Mouse (Mus musculus): ENCODE results near the gene Aldh16a1. TPM values are rescaled to one million over a fixed set of nuclear protein-coding genes. Genes with fewer than 3 reads are reported as not detected.
A peak's percentile ranks its signal among the peaks of the same experiment; 100 is the strongest.

Aldh16a1 gene
- polyA plus RNA-seq, 2 experiments: 17.9 to 23.1 TPM

DNA sequence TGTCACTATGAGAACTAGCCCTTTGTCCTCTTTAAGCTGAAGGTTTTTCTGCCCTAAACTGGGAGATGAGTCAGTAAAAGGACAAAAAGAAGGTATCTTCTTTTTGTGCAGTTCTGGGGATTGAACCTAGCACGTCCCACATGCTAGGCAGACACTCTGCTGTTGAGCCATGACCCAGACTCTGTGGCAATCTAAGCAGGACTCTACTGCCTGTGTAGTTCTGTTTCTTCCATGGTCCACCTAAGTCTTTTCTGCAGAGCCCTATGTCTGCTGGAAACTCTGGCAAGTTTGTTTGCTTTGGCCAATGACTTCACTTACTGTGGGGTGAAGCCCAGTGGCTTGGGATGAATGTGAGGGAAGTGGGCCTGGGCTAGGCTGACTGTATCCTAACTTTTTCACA, 16.0 kb downstream of the Aldh16a1 start:
- ATAC-seq (ENCODE audit: insufficient read depth): no peak
- WGBS (ENCODE audit: insufficient replicate concordance): 48% methylated on average over 1 of the region's 1 CpGs
- Histone ChIP-seq H3K9ac (replicated peaks) (no peak overlapping the region), H3K4me2 (ENCODE audit: low read depth) (no peak overlapping the region), H3K4me3 (ENCODE audit: insufficient read depth in 1 of 2, low read depth in 2 of 2, low read length in 2 of 2) (no peak overlapping the region), H3K27me3 (ENCODE audit: control insufficient read depth, insufficient read depth, low read length) (no peaks in the 10 kb centered on the region), H3K4me1 (replicated peaks; ENCODE audit: control insufficient read depth in 2 of 2, insufficient read depth in 2 of 2, low read length in 1 of 2) (peaks cover 20 to 42% of the 10 kb centered on the region in 2 experiments), H3K36me3 (replicated peaks; ENCODE audit: control insufficient read depth, insufficient read depth, low read depth) (no peaks in the 10 kb centered on the region), H3K9me3 (ENCODE audit: control insufficient read depth, low read length) (no peaks in the 10 kb centered on the region), H3K27ac (no peak overlapping the region)
- no peak for TF ChIP-seq EP300 (IDR thresholded peaks at IDR 0.05; ENCODE audit: low read depth)
- TF ChIP-seq CTCF (IDR thresholded peaks at IDR 0.05; ENCODE audit: low read depth): no peak
- DNase-seq (ENCODE audit: low read depth in 3 of 3, low spot score in 3 of 3): no peak

DNA sequence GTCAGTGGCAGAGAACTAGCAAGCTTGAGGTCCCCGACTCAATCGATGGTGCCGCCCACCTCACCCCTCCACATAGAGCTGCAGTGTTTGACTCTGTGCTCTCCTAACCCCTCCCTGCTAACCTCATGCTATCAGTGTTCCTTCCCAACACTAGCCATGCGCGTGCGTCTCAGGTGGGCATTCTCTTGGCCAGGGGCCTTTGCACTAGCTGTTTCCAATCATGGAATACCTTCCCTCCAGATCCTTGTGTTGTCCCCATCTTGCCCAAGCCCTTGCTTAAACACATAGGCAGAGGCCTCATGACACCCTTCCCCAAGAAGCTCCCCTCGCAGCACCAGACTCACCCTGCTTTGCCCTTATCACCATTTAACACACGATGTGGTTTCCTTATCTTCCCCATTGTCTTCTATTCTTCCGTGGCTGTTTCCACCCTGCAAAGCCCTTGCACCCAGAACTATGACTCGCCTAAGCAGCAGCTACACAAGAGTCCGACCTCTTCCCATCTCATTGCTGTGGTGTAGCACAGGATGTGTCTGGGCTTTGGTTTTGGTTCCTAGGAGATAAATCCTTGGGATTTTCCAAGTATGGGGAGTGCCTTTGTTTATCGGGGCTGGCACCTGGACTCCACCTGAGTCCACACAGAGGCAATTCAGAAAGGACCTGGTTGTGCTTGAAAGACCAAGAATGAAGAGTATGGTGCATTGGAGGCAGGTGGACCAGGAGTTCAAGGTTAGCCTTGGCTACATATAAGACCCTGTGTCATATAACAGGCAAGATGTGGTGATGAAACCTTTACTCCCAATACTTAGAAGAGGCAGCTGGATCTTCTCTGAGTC, 17.0 kb downstream of the Aldh16a1 start:
- H3K4me2 ChIP-seq (ENCODE audit: low read depth): peak overlapping the region; percentile 67
- peak; percentile 69 to 71 (median 71) for DNase-seq (ENCODE audit: low read depth in 3 of 3, low spot score in 3 of 3)
- no peaks in the 10 kb centered on the region for H3K36me3 ChIP-seq (replicated peaks; ENCODE audit: control insufficient read depth, insufficient read depth, low read depth)
- H3K9ac ChIP-seq (replicated peaks): no peak overlapping the region
- peaks cover 20 to 42% of the 10 kb centered on the region in 2 experiments for H3K4me1 ChIP-seq (replicated peaks; ENCODE audit: control insufficient read depth in 2 of 2, insufficient read depth in 2 of 2, low read length in 1 of 2)
- no peak overlapping the region for H3K4me3 ChIP-seq (ENCODE audit: insufficient read depth in 1 of 2, low read depth in 2 of 2, low read length in 2 of 2)
- WGBS (ENCODE audit: insufficient replicate concordance): 8% methylated on average over 12 of the region's 12 CpGs
- ATAC-seq (ENCODE audit: insufficient read depth): peak; percentile 73
- H3K27ac ChIP-seq: peak overlapping the region; percentile 46
- no peaks in the 10 kb centered on the region for H3K27me3 ChIP-seq (ENCODE audit: control insufficient read depth, insufficient read depth, low read length)
- H3K9me3 ChIP-seq (ENCODE audit: control insufficient read depth, low read length): no peaks in the 10 kb centered on the region
- TF ChIP-seq CTCF (IDR thresholded peaks at IDR 0.05; ENCODE audit: low read depth): no peak
- peak; percentile 80 for TF ChIP-seq EP300 (IDR thresholded peaks at IDR 0.05; ENCODE audit: low read depth)

DNA sequence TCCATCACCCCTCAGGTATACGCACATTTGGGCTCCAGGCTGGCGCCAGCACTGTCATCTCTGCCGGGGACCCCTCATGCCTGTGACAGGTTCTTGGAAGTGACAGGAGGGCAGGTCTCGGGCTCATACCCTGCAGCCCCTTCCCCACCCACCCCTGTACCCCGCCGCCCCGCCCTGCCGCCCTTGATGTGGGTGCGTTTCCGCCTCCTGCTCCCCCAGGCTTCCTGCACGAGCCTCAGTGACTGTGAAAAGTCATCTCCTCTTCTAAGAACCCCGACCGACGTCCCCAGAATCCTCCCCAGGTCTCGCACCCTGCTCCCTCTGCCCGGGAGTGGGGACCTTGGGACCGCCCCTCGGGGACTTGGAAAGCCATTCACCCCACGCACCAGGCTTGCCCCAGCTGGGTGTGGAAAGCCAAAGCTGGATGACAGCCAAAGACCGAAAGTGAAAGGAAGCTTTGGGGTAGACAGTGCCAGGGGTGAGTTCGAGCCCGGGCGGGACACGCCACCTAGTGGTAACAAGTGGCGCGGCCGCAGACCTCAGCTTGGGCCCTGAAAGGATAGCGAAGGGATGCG, 18.3 kb downstream of the Aldh16a1 start, which contains the start of the genes Gm45713 and Flt3l:
Gene Gm45713 (minus strand): TSS at position 239 of the 575 bp plus-strand sequence.
Gene Flt3l (minus strand): TSS at position 440 of the 575 bp plus-strand sequence.
- peak; percentile 70 for ATAC-seq (ENCODE audit: insufficient read depth)
- Histone ChIP-seq H3K27me3 (ENCODE audit: control insufficient read depth, insufficient read depth, low read length) (no peaks in the 10 kb centered on the region), H3K27ac (peak within 1 kb of the TSS; percentile 51), H3K9ac (replicated peaks) (peak within 1 kb of the TSS; percentile 70), H3K4me1 (replicated peaks; ENCODE audit: control insufficient read depth in 2 of 2, insufficient read depth in 2 of 2, low read length in 1 of 2) (peaks cover 20 to 42% of the 10 kb centered on the region in 2 experiments), H3K36me3 (replicated peaks; ENCODE audit: control insufficient read depth, insufficient read depth, low read depth) (no peaks in the 10 kb centered on the region), H3K4me2 (ENCODE audit: low read depth) (peak within 1 kb of the TSS; percentile 67), H3K9me3 (ENCODE audit: control insufficient read depth, low read length) (no peaks in the 10 kb centered on the region), H3K4me3 (ENCODE audit: insufficient read depth in 1 of 2, low read depth in 2 of 2, low read length in 2 of 2) (peak within 1 kb of the TSS; percentile 74 to 79)
- WGBS (ENCODE audit: insufficient replicate concordance): under 1% methylated on average over 29 of the region's 29 CpGs
- TF ChIP-seq CTCF (IDR thresholded peaks at IDR 0.05; ENCODE audit: low read depth): peak; percentile 100
- no peak for TF ChIP-seq EP300 (IDR thresholded peaks at IDR 0.05; ENCODE audit: low read depth)
- peak; percentile 78 to 84 (median 79) for DNase-seq (ENCODE audit: low read depth in 3 of 3, low spot score in 3 of 3)

DNA sequence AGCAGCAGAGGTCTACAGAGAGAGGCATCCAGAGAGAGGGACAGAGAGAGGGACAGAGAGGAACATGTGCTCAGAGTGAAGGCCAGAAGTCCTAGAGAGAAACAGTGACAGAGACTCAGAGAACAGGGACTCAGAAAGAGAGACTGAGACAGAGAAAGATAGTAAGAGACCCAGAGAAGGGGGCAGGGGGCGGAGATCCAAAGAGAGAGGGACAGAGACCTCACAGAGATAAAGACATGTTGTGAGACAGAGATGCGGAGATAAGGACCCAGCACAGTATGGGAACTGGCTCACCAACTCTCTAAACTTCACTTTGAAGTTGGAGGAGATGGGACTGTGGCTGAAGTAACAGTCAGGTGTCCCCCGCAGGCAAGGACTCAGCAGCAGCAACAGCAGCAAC, 19.0 kb downstream of the Aldh16a1 start:
- peak overlapping the region; percentile 51 for H3K27ac ChIP-seq
- no peaks in the 10 kb centered on the region for H3K36me3 ChIP-seq (replicated peaks; ENCODE audit: control insufficient read depth, insufficient read depth, low read depth)
- peak overlapping the region; percentile 67 for H3K4me2 ChIP-seq (ENCODE audit: low read depth)
- DNase-seq (ENCODE audit: low read depth in 3 of 3, low spot score in 3 of 3): no peak
- TF ChIP-seq EP300 (IDR thresholded peaks at IDR 0.05; ENCODE audit: low read depth) (no peak; the same call in 1 of the 2 replicates), CTCF (IDR thresholded peaks at IDR 0.05; ENCODE audit: low read depth) (no peak)
- peak overlapping the region; percentile 70 for H3K9ac ChIP-seq (replicated peaks)
- no peaks in the 10 kb centered on the region for H3K9me3 ChIP-seq (ENCODE audit: control insufficient read depth, low read length)
- no peaks in the 10 kb centered on the region for H3K27me3 ChIP-seq (ENCODE audit: control insufficient read depth, insufficient read depth, low read length)
- 14% methylated on average over 3 of the region's 3 CpGs for WGBS (ENCODE audit: insufficient replicate concordance)
- H3K4me3 ChIP-seq (ENCODE audit: insufficient read depth in 1 of 2, low read depth in 2 of 2, low read length in 2 of 2): peak overlapping the region; percentile 74 to 79
- ATAC-seq (ENCODE audit: insufficient read depth): peak; percentile 6; the same call in 1 of the 2 replicates
- H3K4me1 ChIP-seq (replicated peaks; ENCODE audit: control insufficient read depth in 2 of 2, insufficient read depth in 2 of 2, low read length in 1 of 2): peaks cover 20 to 42% of the 10 kb centered on the region in 2 experiments

DNA sequence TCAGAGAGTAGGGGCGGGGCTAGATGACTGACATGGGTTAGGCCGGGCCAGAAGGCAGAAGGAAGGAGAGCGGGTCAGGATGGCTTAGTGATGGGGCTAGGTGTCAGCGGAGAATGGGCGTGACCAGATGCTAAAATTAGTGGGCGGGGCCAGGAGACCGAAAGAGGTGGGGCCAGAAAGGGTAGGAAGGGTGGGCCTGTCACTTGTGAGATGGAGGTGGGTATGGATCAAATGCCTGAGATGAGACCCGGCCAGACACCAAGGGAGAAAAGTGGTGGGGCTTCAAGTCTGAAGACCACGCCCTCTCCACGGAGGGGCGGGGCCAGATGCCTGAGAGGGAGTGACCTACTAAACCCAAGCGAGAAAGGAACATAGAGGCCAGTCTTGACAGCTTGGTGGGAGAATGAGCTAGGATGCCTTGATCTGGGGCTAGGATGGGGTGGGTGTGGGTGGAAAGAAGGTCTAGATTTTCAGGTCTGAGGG, 19.8 kb downstream of the Aldh16a1 start:
- Histone ChIP-seq H3K4me3 (ENCODE audit: insufficient read depth in 1 of 2, low read depth in 2 of 2, low read length in 2 of 2) (peak overlapping the region; percentile 16 to 74), H3K4me1 (replicated peaks; ENCODE audit: control insufficient read depth in 2 of 2, insufficient read depth in 2 of 2, low read length in 1 of 2) (peaks cover 27 to 44% of the 10 kb centered on the region in 2 experiments), H3K27ac (peak overlapping the region; percentile 51; the same call in 1 of the 2 replicates), H3K9me3 (ENCODE audit: control insufficient read depth, low read length) (no peaks in the 10 kb centered on the region), H3K9ac (replicated peaks) (peak overlapping the region; percentile 70), H3K36me3 (replicated peaks; ENCODE audit: control insufficient read depth, insufficient read depth, low read depth) (no peaks in the 10 kb centered on the region), H3K27me3 (ENCODE audit: control insufficient read depth, insufficient read depth, low read length) (no peaks in the 10 kb centered on the region), H3K4me2 (ENCODE audit: low read depth) (peak overlapping the region; percentile 67)
- TF ChIP-seq CTCF (IDR thresholded peaks at IDR 0.05; ENCODE audit: low read depth): no peak
- no peak for TF ChIP-seq EP300 (IDR thresholded peaks at IDR 0.05; ENCODE audit: low read depth)
- 2% methylated on average over 12 of the region's 12 CpGs for WGBS (ENCODE audit: insufficient replicate concordance)
- ATAC-seq (ENCODE audit: insufficient read depth): peak; percentile 36
- DNase-seq (ENCODE audit: low read depth in 3 of 3, low spot score in 3 of 3): peak; percentile 63 to 76 (median 66)
